Mouse (Mus musculus) ovary, postnatal 36 days (tissue): ENCODE results near the gene Rpl10a.
A peak's percentile ranks its signal among the peaks of the same experiment; 100 is the strongest.
"Not testable (repeated sequence)": the region's sequence is repeated elsewhere in the genome, so short reads cannot be mapped to it uniquely, and the experiment has no call there.

ENCODE experiments used
- DNase-seq: peaks from one replicate; pipeline ENCODE4 v3.0.0; 2022; ENCODE audit warnings: low spot score, mixed read lengths

Rpl10a gene

GRCm38 (mm10) chr17:28358576-28359261 lies 30.4 kb downstream of the Rpl10a start:
- DNase-seq: not testable (repeated sequence)

GRCm38 (mm10) chr17:28360531-28361277 lies 32.4 kb downstream of the Rpl10a start:
- no peak for DNase-seq

- DNase-seq: no peak
These were observed 33.8 kb downstream of the Rpl10a start for GRCm38 (mm10) chr17:28361921-28362652.

- DNase-seq: no peak
These were observed 34.5 kb downstream of the Rpl10a start for GRCm38 (mm10) chr17:28362653-28363292.

GRCm38 (mm10) chr17:28363507-28363906 lies 35.2 kb downstream of the Rpl10a start:
- DNase-seq: no peak

- DNase-seq: no peak
These were observed 36.9 kb downstream of the Rpl10a start, which contains the start of gene Tulp1 for GRCm38 (mm10) chr17:28365122-28365521. Tulp1 (minus strand) TSS chr17:28365222.

- DNase-seq: peak; percentile 79
These were observed 40.2 kb downstream of the Rpl10a start for GRCm38 (mm10) chr17:28368449-28368848.

- DNase-seq: no peak
These were observed 40.8 kb downstream of the Rpl10a start for GRCm38 (mm10) chr17:28369056-28369455.

- no peak for DNase-seq
These were observed 43.0 kb downstream of the Rpl10a start for GRCm38 (mm10) chr17:28371286-28371685.

- DNase-seq: no peak
These were observed 43.7 kb downstream of the Rpl10a start for GRCm38 (mm10) chr17:28371941-28372340.

GRCm38 (mm10) chr17:28373821-28374220 lies 45.5 kb downstream of the Rpl10a start:
- peak; percentile 57 for DNase-seq

- DNase-seq: no peak
These were observed 46.2 kb downstream of the Rpl10a start for GRCm38 (mm10) chr17:28374494-28374893.

- DNase-seq: no peak
These were observed 47.4 kb downstream of the Rpl10a start for GRCm38 (mm10) chr17:28375592-28376061.

- DNase-seq: no peak
These were observed 52.0 kb downstream of the Rpl10a start for GRCm38 (mm10) chr17:28380255-28380654.
